Mouse (Mus musculus) R1 (cell line): ENCODE results near the gene Vps36.

Experiments used
- DNase-seq: peaks from one replicate; pipeline ENCODE4 v3.0.0-alpha.2; 2018; ENCODE audit warnings: low read depth, low spot score

The Vps36 gene

GRCm38 (mm10) chr8:22192660-22193431 lies at the start of gene Vps36:
Gene Vps36, plus strand, starts transcription at chr8:22192809.
- peak; percentile 85 for DNase-seq

GRCm38 (mm10) chr8:22143764-22144491 lies 48.7 kb upstream of the Vps36 start:
- no peak for DNase-seq

GRCm38 (mm10) chr8:22145831-22146230 lies 46.8 kb upstream of the Vps36 start:
- DNase-seq = peak; percentile 51

GRCm38 (mm10) chr8:22147706-22148366 lies 44.8 kb upstream of the Vps36 start:
- no peak for DNase-seq

- DNase-seq = no peak
Measured at GRCm38 (mm10) chr8:22148367-22148740, 44.3 kb upstream of the Vps36 start.

GRCm38 (mm10) chr8:22149643-22150344 lies 42.8 kb upstream of the Vps36 start:
- DNase-seq = no peak

- no peak for DNase-seq
Measured at GRCm38 (mm10) chr8:22150345-22150663, 42.3 kb upstream of the Vps36 start.

- no peak for DNase-seq
Measured at GRCm38 (mm10) chr8:22162206-22162605, 30.4 kb upstream of the Vps36 start.

GRCm38 (mm10) chr8:22164431-22164830 lies 28.2 kb upstream of the Vps36 start:
- no peak for DNase-seq

GRCm38 (mm10) chr8:22165251-22166079 lies 27.1 kb upstream of the Vps36 start:
- no peak for DNase-seq

GRCm38 (mm10) chr8:22166080-22166603 lies 26.5 kb upstream of the Vps36 start, which contains the start of gene Nek3:
Gene Nek3, minus strand, starts transcription at chr8:22166435.
- DNase-seq = peak; percentile 94

- DNase-seq = no peak
Measured at GRCm38 (mm10) chr8:22169167-22169566, 23.4 kb upstream of the Vps36 start.

GRCm38 (mm10) chr8:22175966-22176365 lies 16.6 kb upstream of the Vps36 start:
- peak; percentile 62 for DNase-seq

- peak; percentile 80 for DNase-seq
Measured at GRCm38 (mm10) chr8:22184884-22185283, 7.7 kb upstream of the Vps36 start.

GRCm38 (mm10) chr8:22185431-22186397 lies 6.9 kb upstream of the Vps36 start, which contains the start of gene Ckap2:
Gene Ckap2, minus strand, starts transcription at chr8:22185819.
- peak; percentile 96 for DNase-seq

- DNase-seq = no peak
Measured at GRCm38 (mm10) chr8:22193432-22194010, 912 bp downstream of the Vps36 start.

GRCm38 (mm10) chr8:22197914-22198313 lies 5.3 kb downstream of the Vps36 start:
- no peak for DNase-seq

GRCm38 (mm10) chr8:22199481-22199880 lies 6.9 kb downstream of the Vps36 start:
- DNase-seq = peak; percentile 86

- no peak for DNase-seq
Measured at GRCm38 (mm10) chr8:22207535-22207934, 14.9 kb downstream of the Vps36 start.
